Mouse (Mus musculus): ENCODE measurements around the gene Speer4a. TPM values are rescaled to one million over a fixed set of nuclear protein-coding genes. Genes with fewer than 3 reads are reported as not detected.

Speer4a gene
- polyA plus RNA-seq (2015; fragmentation: Nextera tagmentation; extraction: Ambion mirVana) = not detected in 2 replicates

DNA sequence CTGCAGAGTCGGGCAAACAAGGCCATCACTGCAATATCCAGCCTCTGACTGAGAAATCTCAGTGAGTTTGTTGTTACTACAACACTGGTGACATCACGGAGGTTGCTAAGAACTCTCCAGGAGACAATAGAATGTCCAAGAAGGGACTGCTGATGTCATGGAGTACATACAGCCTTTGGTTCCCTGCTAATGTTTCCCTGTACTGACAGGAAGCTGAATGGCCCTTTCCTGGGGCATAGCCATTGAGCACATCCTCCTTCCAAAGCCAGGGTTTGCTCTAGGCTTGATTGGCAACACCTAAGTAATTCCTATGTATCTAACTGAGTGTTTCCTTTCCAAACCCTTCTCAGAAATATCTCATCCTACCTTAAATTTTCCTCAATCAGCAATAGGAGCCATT lies at the start of gene Speer4a:
TSS of gene Speer4a (minus strand) at position 101 of the 400 bp plus-strand sequence.

DNA sequence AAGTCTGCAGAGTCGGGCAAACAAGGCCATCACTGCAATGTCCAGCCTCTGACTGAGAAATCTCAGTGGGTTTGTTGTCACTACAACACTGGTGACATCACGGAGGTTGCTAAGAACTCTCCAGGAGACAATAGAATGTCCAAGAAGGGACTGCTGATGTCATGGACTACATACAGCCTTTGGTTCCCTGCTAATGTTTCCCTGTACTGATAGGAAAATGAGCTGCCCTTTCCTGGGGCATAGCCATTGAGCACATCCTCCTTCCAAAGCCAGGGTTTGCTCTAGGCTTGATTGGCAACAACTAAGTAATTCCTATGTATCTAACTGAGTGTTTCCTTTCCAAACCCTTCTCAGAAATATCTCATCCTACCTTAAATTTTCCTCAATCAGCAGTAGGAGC lies 19.1 kb upstream of the Speer4a start, which contains the start of gene Gm7347:
TSS of gene Gm7347 (minus strand) at position 101 of the 400 bp plus-strand sequence.

DNA sequence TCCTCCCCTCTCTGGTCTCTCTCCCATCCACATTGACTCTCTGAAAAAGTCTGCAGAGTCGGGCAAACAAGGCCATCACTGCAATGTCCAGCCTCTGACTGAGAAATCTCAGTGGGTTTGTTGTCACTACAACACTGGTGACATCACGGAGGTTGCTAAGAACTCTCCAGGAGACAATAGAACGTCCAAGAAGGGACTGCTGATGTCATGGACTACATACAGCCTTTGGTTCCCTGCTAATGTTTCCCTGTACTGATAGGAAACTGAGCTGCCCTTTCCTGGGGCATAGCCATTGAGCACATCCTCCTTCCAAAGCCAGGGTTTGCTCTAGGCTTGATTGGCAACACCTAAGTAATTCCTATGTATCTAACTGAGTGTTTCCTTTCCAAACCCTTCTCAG lies 16.5 kb downstream of the Speer4a start, which contains the start of gene Gm5862:
TSS of gene Gm5862 (minus strand) at position 101 of the 400 bp plus-strand sequence.

DNA sequence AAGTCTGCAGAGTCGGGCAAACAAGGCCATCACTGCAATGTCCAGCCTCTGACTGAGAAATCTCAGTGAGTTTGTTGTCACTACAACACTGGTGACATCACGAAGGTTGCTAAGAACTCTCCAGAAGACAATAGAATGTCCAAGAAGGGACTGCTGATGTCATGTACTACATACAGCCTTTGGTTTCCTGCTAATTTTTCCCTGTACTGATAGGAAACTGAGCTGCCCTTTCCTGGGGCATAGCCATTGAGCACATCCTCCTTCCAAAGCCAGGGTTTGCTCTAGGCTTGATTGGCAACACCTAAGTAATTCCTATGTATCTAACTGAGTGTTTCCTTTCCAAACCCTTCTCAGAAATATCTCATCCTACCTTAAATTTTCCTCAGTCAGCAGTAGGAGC lies 34.7 kb downstream of the Speer4a start, which contains the start of gene Gm1979:
TSS of gene Gm1979 (minus strand) at position 101 of the 400 bp plus-strand sequence.

DNA sequence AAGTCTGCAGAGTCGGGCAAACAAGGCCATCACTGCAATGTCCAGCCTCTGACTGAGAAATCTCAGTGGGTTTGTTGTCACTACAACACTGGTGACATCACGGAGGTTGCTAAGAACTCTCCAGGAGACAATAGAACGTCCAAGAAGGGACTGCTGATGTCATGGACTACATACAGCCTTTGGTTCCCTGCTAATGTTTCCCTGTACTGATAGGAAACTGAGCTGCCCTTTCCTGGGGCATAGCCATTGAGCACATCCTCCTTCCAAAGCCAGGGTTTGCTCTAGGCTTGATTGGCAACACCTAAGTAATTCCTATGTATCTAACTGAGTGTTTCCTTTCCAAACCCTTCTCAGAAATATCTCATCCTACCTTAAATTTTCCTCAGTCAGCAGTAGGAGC lies 50.8 kb downstream of the Speer4a start, which contains the start of gene Gm21698:
TSS of gene Gm21698 (minus strand) at position 101 of the 400 bp plus-strand sequence.

Other genes starting within 250 kb of the Speer4a start
- 0.04 TPM in 1 of 2 replicates, not detected in the other for gene Gm21663, start 97.2 kb downstream of the Speer4a start, polyA plus RNA-seq (2015; fragmentation: Nextera tagmentation; extraction: Ambion mirVana)
- not detected in 2 replicates for gene Gm21671, start 85.1 kb downstream of the Speer4a start, polyA plus RNA-seq (2015; fragmentation: Nextera tagmentation; extraction: Ambion mirVana)
- not detected in 2 replicates for gene Gm21680, start 66.9 kb downstream of the Speer4a start, polyA plus RNA-seq (2015; fragmentation: Nextera tagmentation; extraction: Ambion mirVana)
- not detected in 2 replicates for gene Gm21698, start 50.9 kb downstream of the Speer4a start, polyA plus RNA-seq (2015; fragmentation: Nextera tagmentation; extraction: Ambion mirVana)
- not detected in 2 replicates for gene Gm1979, start 34.8 kb downstream of the Speer4a start, polyA plus RNA-seq (2015; fragmentation: Nextera tagmentation; extraction: Ambion mirVana)
- gene Gm5862, start 16.6 kb downstream of the Speer4a start, polyA plus RNA-seq (2015; fragmentation: Nextera tagmentation; extraction: Ambion mirVana) = not detected in 2 replicates
- not detected in 2 replicates for gene Gm7347, start 19.0 kb upstream of the Speer4a start, polyA plus RNA-seq (2015; fragmentation: Nextera tagmentation; extraction: Ambion mirVana)
- not detected in 2 replicates for gene Gm10471, start 49.7 kb upstream of the Speer4a start, polyA plus RNA-seq (2015; fragmentation: Nextera tagmentation; extraction: Ambion mirVana)
- gene 5031410I06Rik, start 65.8 kb upstream of the Speer4a start, polyA plus RNA-seq (2015; fragmentation: Nextera tagmentation; extraction: Ambion mirVana) = not detected in 2 replicates
- gene Gm10220, start 81.9 kb upstream of the Speer4a start, polyA plus RNA-seq (2015; fragmentation: Nextera tagmentation; extraction: Ambion mirVana) = not detected in 2 replicates
- gene Gm7361, start 218.1 kb upstream of the Speer4a start, polyA plus RNA-seq (2015; fragmentation: Nextera tagmentation; extraction: Ambion mirVana) = 0.04 TPM in 1 of 2 replicates, not detected in the other

Measured in spleen, postnatal 0 days (tissue).